Mouse (Mus musculus): Measurements from ENCODE around the gene Svop. TPM values are rescaled to one million over a fixed set of nuclear protein-coding genes. Genes with fewer than 3 reads are reported as not detected.

Svop gene
- total RNA-seq, 2 experiments from 2014 or later, result 172 to 190 TPM

GRCm38 (mm10) chr5:114100390-114101099, 9.2 kb upstream of the Svop start:
- intact Hi-C loops (cut with DNase I), result loop anchor here (1.0 kb wide), 1 partner anchor 48 kb away; no protein-coding TSS in a partner anchor
- H3K4me3 ChIP-seq, result peak overlapping the region; percentile 80
- DNase-seq (ENCODE audit: extremely low spot score in 1 of 2, low spot score in 2 of 2), result no peak
- H3K27ac ChIP-seq, result peak overlapping the region; percentile 82
- no peak for TF ChIP-seq CTCF (IDR thresholded peaks at IDR 0.05)

GRCm38 (mm10) chr5:114099709-114100389, 8.5 kb upstream of the Svop start:
- Histone ChIP-seq H3K27ac (peak overlapping the region; percentile 82), H3K4me3 (peak overlapping the region; percentile 80)
- DNase-seq (ENCODE audit: extremely low spot score in 1 of 2, low spot score in 2 of 2), result peak; percentile 91 to 96
- TF ChIP-seq CTCF (IDR thresholded peaks at IDR 0.05), result no peak
- intact Hi-C loops (cut with DNase I), result loop anchor here (1.0 kb wide), 1 partner anchor 48 kb away; no protein-coding TSS in a partner anchor

- intact Hi-C loops (cut with DNase I), result loop anchor here (5.0 kb wide), 1 partner anchor 37 kb away; the partner anchor contains the start of gene Alkbh2
- no peak for TF ChIP-seq CTCF (IDR thresholded peaks at IDR 0.05)
- Histone ChIP-seq H3K27ac (peak overlapping the region; percentile 99), H3K4me3 (peak overlapping the region; percentile 79)
- no peak for DNase-seq (ENCODE audit: extremely low spot score in 1 of 2, low spot score in 2 of 2)
These were observed 853 bp downstream of the Svop start for GRCm38 (mm10) chr5:114090421-114091013.

GRCm38 (mm10) chr5:114087875-114088480, 3.4 kb downstream of the Svop start:
- no peak for DNase-seq (ENCODE audit: extremely low spot score in 1 of 2, low spot score in 2 of 2)
- intact Hi-C loops (cut with DNase I), result no loop called here
- TF ChIP-seq CTCF (IDR thresholded peaks at IDR 0.05), result no peak
- H3K27ac ChIP-seq, result peak overlapping the region; percentile 74
- H3K4me3 ChIP-seq, result peak overlapping the region; percentile 19; the same call in 1 of the 2 replicates

- no peak for DNase-seq (ENCODE audit: extremely low spot score in 1 of 2, low spot score in 2 of 2)
- H3K4me3 ChIP-seq, result no peak overlapping the region
- intact Hi-C loops (cut with DNase I), result no loop called here
- TF ChIP-seq CTCF (IDR thresholded peaks at IDR 0.05), result no peak
- H3K27ac ChIP-seq, result no peak overlapping the region
These were observed 5.9 kb downstream of the Svop start for GRCm38 (mm10) chr5:114085501-114085900.

GRCm38 (mm10) chr5:114077009-114077408, 14.4 kb downstream of the Svop start:
- Histone ChIP-seq H3K27ac (no peak overlapping the region), H3K4me3 (no peak overlapping the region)
- DNase-seq (ENCODE audit: extremely low spot score in 1 of 2, low spot score in 2 of 2), result no peak
- intact Hi-C loops (cut with DNase I), result no loop called here
- no peak for TF ChIP-seq CTCF (IDR thresholded peaks at IDR 0.05)

- intact Hi-C loops (cut with DNase I), result no loop called here
- DNase-seq (ENCODE audit: extremely low spot score in 1 of 2, low spot score in 2 of 2), result no peak
- Histone ChIP-seq H3K4me3 (no peak overlapping the region), H3K27ac (no peak overlapping the region)
- TF ChIP-seq CTCF (IDR thresholded peaks at IDR 0.05), result no peak
These were observed 19.1 kb downstream of the Svop start for GRCm38 (mm10) chr5:114072262-114072661.

- H3K4me3 ChIP-seq, result no peak overlapping the region
- no peak for DNase-seq (ENCODE audit: extremely low spot score in 1 of 2, low spot score in 2 of 2)
- intact Hi-C loops (cut with DNase I), result no loop called here
- peak; percentile 34 for TF ChIP-seq CTCF (IDR thresholded peaks at IDR 0.05)
- no peak overlapping the region for H3K27ac ChIP-seq
These were observed 20.5 kb downstream of the Svop start for GRCm38 (mm10) chr5:114070858-114071257.

GRCm38 (mm10) chr5:114067982-114068381, 23.4 kb downstream of the Svop start:
- Histone ChIP-seq H3K27ac (no peak overlapping the region), H3K4me3 (no peak overlapping the region)

GRCm38 (mm10) chr5:114067543-114067942, 23.8 kb downstream of the Svop start:
- Histone ChIP-seq H3K4me3 (no peak overlapping the region), H3K27ac (no peak overlapping the region)
- intact Hi-C loops (cut with DNase I), result no loop called here
- no peak for DNase-seq (ENCODE audit: extremely low spot score in 1 of 2, low spot score in 2 of 2)
- no peak for TF ChIP-seq CTCF (IDR thresholded peaks at IDR 0.05)

More at GRCm38 (mm10) chr5:114067982-114068381, 23.4 kb downstream of the Svop start:
- no peak for TF ChIP-seq CTCF (IDR thresholded peaks at IDR 0.05)
- intact Hi-C loops (cut with DNase I), result no loop called here
- DNase-seq (ENCODE audit: extremely low spot score in 1 of 2, low spot score in 2 of 2), result no peak

- no peak overlapping the region for H3K27ac ChIP-seq
- no peak for DNase-seq (ENCODE audit: extremely low spot score in 1 of 2, low spot score in 2 of 2)
- no peak overlapping the region for H3K4me3 ChIP-seq
- no peak for TF ChIP-seq CTCF (IDR thresholded peaks at IDR 0.05)
- intact Hi-C loops (cut with DNase I), result no loop called here
These were observed 24.8 kb downstream of the Svop start for GRCm38 (mm10) chr5:114066601-114067000.

- H3K4me3 ChIP-seq, result no peak within 1 kb of the TSS
- DNase-seq (ENCODE audit: extremely low spot score in 1 of 2, low spot score in 2 of 2), result no peak
- intact Hi-C loops (cut with DNase I), result no loop called here
- TF ChIP-seq CTCF (IDR thresholded peaks at IDR 0.05), result no peak
- no peak within 1 kb of the TSS for H3K27ac ChIP-seq
These were observed 26.2 kb downstream of the Svop start, which contains the start of gene Usp30 for GRCm38 (mm10) chr5:114065161-114065560. TSS of gene Usp30 (plus strand) at chr5:114065461.

All from left cerebral cortex, adult 2 months (tissue).